Mouse (Mus musculus): ENCODE results near the gene Ogfod1. TPM values are rescaled to one million over a fixed set of nuclear protein-coding genes. Genes with fewer than 3 reads are reported as not detected.

Ogfod1 gene
- total and polyA plus RNA-seq, 3 experiments = 11.3 to 30.3 (median 28.0) TPM

DNA sequence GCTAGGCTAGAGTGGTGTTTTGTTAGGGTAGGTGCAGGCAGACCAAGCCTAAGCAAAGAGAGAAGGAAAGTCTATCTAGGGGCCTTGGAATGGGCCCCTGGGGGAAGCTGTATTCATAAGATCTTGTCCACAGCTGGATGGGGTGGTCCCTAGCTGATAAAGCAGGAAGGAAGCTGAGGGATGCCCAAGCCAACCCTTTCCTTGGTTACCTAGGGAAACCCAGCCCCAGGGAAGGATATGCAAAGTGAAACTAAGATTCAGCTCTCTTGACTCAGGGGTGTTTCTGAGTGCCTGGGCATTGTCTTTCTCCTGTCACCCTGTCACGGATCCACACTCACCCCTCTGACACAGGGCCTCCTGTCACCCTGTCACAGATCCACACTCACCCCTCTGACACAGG, 76.4 kb downstream of the Ogfod1 start:
- Histone ChIP-seq H3K4me3 (no peak overlapping the region), H3K27ac (no peak overlapping the region), H3K9ac (ENCODE audit: low read depth, low read length) (no peak overlapping the region), H3K27me3 (ENCODE audit: control insufficient read depth, insufficient read depth, low read length) (no peaks in the 10 kb centered on the region), H3K36me3 (ENCODE audit: control insufficient read depth, insufficient read depth, low read length) (no peaks in the 10 kb centered on the region), H3K4me1 (ENCODE audit: control insufficient read depth, insufficient read depth, low read length) (no peaks in the 10 kb centered on the region), H3K79me2 (replicated peaks; ENCODE audit: control insufficient read depth, insufficient read depth, low read length) (no peaks in the 10 kb centered on the region)
- no peak for DNase-seq
- intact Hi-C loops (cut with DNase I) = loop anchor here (5.0 kb wide), 1 partner anchor 84 kb away; no protein-coding TSS in a partner anchor
- WGBS = 44% methylated on average over 1 of the region's 1 CpGs
- no peak for TF ChIP-seq CTCF (IDR thresholded peaks at IDR 0.05)
- TF ChIP-seq POLR2A (IDR thresholded peaks at IDR 0.05; ENCODE audit: insufficient read depth, low read depth, low read length) = no peak
- TF ChIP-seq EP300 (IDR thresholded peaks at IDR 0.05; ENCODE audit: insufficient read depth, low read depth, low read length) = no peak

DNA sequence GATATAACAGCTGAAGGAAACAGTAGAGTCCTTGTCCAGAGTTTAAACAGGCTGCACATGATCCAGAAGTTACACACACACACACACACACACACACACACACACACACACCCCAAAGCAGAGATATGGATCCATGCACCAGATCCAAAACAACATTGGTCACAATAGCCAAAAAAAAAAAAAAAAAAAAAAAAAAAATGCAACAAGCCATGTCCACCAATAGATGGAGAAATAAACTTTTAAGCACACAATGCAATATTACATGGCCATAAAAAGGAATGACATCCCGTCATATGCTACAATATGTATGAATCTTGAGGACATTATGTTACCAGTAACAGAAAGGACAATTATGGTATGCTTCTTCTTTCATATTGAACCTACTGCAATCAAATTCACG, 77.0 kb downstream of the Ogfod1 start:
- H3K27ac ChIP-seq = no peak overlapping the region
- H3K36me3 ChIP-seq (ENCODE audit: control insufficient read depth, insufficient read depth, low read length) = no peaks in the 10 kb centered on the region
- TF ChIP-seq EP300 (IDR thresholded peaks at IDR 0.05; ENCODE audit: insufficient read depth, low read depth, low read length) (no peak), CTCF (IDR thresholded peaks at IDR 0.05) (no peak), POLR2A (IDR thresholded peaks at IDR 0.05; ENCODE audit: insufficient read depth, low read depth, low read length) (no peak)
- no peaks in the 10 kb centered on the region for H3K27me3 ChIP-seq (ENCODE audit: control insufficient read depth, insufficient read depth, low read length)
- H3K4me3 ChIP-seq = no peak overlapping the region
- intact Hi-C loops (cut with DNase I) = loop anchor here (5.0 kb wide), 1 partner anchor 83 kb away; no protein-coding TSS in a partner anchor
- H3K9ac ChIP-seq (ENCODE audit: low read depth, low read length) = no peak overlapping the region
- DNase-seq = no peak
- no peaks in the 10 kb centered on the region for H3K4me1 ChIP-seq (ENCODE audit: control insufficient read depth, insufficient read depth, low read length)
- no peaks in the 10 kb centered on the region for H3K79me2 ChIP-seq (replicated peaks; ENCODE audit: control insufficient read depth, insufficient read depth, low read length)
- WGBS = 87% methylated on average over 2 of the region's 2 CpGs

Other genes with a start within 250 kb of the Ogfod1 start
- 10 to 100 TPM; 22.4 to 23.7 TPM for gene Gnao1, start 227.2 kb upstream of the Ogfod1 start, total RNA-seq (2021)
- gene Gnao1, start 227.2 kb upstream of the Ogfod1 start, polyA plus RNA-seq (2012; rRNA removed) = 26.7 and 28.3 TPM in 2 replicates
- 100 to 1,000 TPM; 115 to 140 TPM for gene Amfr, start 24.4 kb upstream of the Ogfod1 start, total RNA-seq (2021)
- 127 and 155 TPM in 2 replicates for gene Amfr, start 24.4 kb upstream of the Ogfod1 start, polyA plus RNA-seq (2012; rRNA removed)
- gene Nudt21, start 167 bp upstream of the Ogfod1 start, total RNA-seq (2021) = 10 to 100 TPM; 22.4 to 23.9 TPM
- 10.7 and 12.7 TPM in 2 replicates for gene Nudt21, start 167 bp upstream of the Ogfod1 start, polyA plus RNA-seq (2012; rRNA removed)
- 1 to 10 TPM; 6.1 to 8.5 TPM for gene Bbs2, start 61.7 kb downstream of the Ogfod1 start, total RNA-seq (2021)
- 14.1 and 22.9 TPM in 2 replicates for gene Bbs2, start 61.7 kb downstream of the Ogfod1 start, polyA plus RNA-seq (2012; rRNA removed)
- gene Mt4, start 100.0 kb downstream of the Ogfod1 start, total RNA-seq (2021) = not detected
- gene Mt4, start 100.0 kb downstream of the Ogfod1 start, polyA plus RNA-seq (2012; rRNA removed) = not detected in 2 replicates
- gene Mt3, start 115.4 kb downstream of the Ogfod1 start, total RNA-seq (2021) = 1 to 10 TPM; 2.9 to 3.8 TPM
- gene Mt3, start 115.4 kb downstream of the Ogfod1 start, polyA plus RNA-seq (2012; rRNA removed) = 3.5 and 6.1 TPM in 2 replicates
- gene Mt2, start 135.5 kb downstream of the Ogfod1 start, total RNA-seq (2021) = 10 to 100 TPM; 51.8 to 74.4 TPM
- gene Mt2, start 135.5 kb downstream of the Ogfod1 start, polyA plus RNA-seq (2012; rRNA removed) = 15.6 and 32.2 TPM in 2 replicates
- gene Mt1, start 141.9 kb downstream of the Ogfod1 start, total RNA-seq (2021) = 100 to 1,000 TPM; 279 to 438 TPM
- 420 and 727 TPM in 2 replicates for gene Mt1, start 141.9 kb downstream of the Ogfod1 start, polyA plus RNA-seq (2012; rRNA removed)
- gene Nup93, start 177.4 kb downstream of the Ogfod1 start, total RNA-seq (2021) = 10 to 100 TPM; 13.7 to 15.5 TPM
- 11.7 and 18.4 TPM in 2 replicates for gene Nup93, start 177.4 kb downstream of the Ogfod1 start, polyA plus RNA-seq (2012; rRNA removed)

Data from heart, adult 2 months (tissue).